Mouse (Mus musculus) kidney, adult 2 months (tissue): ENCODE measurements around the gene Fuz. TPM values are rescaled to one million over a fixed set of nuclear protein-coding genes. Genes with fewer than 3 reads are reported as not detected.

Experiments used
- DNase-seq: peaks from one replicate; pipeline ENCODE4 v3.0.0; 2021
- H3K27ac ChIP-seq: fragments of 200-500 bp; 2 replicates; pipeline ENCODE4 v1.5.1; 2012; ENCODE audit warnings: low read depth, low read length, control low read depth, inconsistent platforms; ENCODE audit not compliant: insufficient read depth
- H3K27me3 ChIP-seq: fragments of 200-500 bp; replicated peaks from 2 replicates; pipeline ENCODE4 v1.6.1; 2012; ENCODE audit warnings: mild to moderate bottlenecking, moderate library complexity, low read length, inconsistent platforms; ENCODE audit not compliant: control insufficient read depth, insufficient read depth
- H3K36me3 ChIP-seq: fragments of 200-500 bp; 2 replicates; pipeline ENCODE4 v1.6.1; 2012; ENCODE audit warnings: mild to moderate bottlenecking, moderate library complexity, low read length, inconsistent platforms; ENCODE audit not compliant: control insufficient read depth, insufficient read depth
- H3K4me1 ChIP-seq: fragments of 200-500 bp; 2 replicates; pipeline ENCODE4 v1.6.1; 2011; ENCODE audit warnings: low read length; ENCODE audit not compliant: control insufficient read depth, insufficient read depth
- H3K4me3 ChIP-seq: fragments of 200-500 bp; 2 replicates; pipeline ENCODE4 v1.5.1; 2011; ENCODE audit warnings: mild to moderate bottlenecking, low read depth, low read length, control low read depth; ENCODE audit not compliant: insufficient read depth
- CTCF ChIP-seq: fragments of 200-500 bp; conservative IDR thresholded peaks from 2 replicates; pipeline ENCODE4 v1.5.1; 2011; ENCODE audit warnings: low read depth, mild to moderate bottlenecking, control low read depth, low read length, moderate library complexity, mixed read lengths; ENCODE audit not compliant: insufficient read depth, insufficient read length
- POLR2A ChIP-seq: fragments of 200-500 bp; IDR thresholded peaks from one replicate; pipeline ENCODE4 v1.6.1; 2011; ENCODE audit warnings: low read depth, low read length, control low read depth
- WGBS: fragments of 180-500 bp; shearing (Covaris S2); methylation state at CpG from one replicate; pipeline ENCODE4 v1.1.7; 2018; 5-methylcytosine and 5-hydroxymethylcytosine counted together
- polyA plus RNA-seq: library from polyadenylated mRNA; depleted of rRNA; stranded (reverse); fragments of >200 nt; gene quantifications from 2 replicates; pipeline ENCODE4 v1.2.3, GENCODE M21; 2012

The Fuz gene
- polyA plus RNA-seq, 1 experiment: 59.2 TPM

GRCm38 (mm10) chr7:44855036-44855435, 40.8 kb upstream of the Fuz start:
- H3K4me3 ChIP-seq: peak overlapping the region; percentile 84
- no peaks in the 10 kb centered on the region for H3K27me3 ChIP-seq
- DNase-seq: no peak
- H3K27ac ChIP-seq: peak overlapping the region; percentile 99
- H3K36me3 ChIP-seq: no peaks in the 10 kb centered on the region
- H3K4me1 ChIP-seq: peaks cover 22% of the 10 kb centered on the region
- 18% methylated on average over 10 of the region's 10 CpGs for WGBS
- TF ChIP-seq CTCF (no peak), POLR2A (no peak)

- Histone ChIP-seq H3K36me3 (no peaks in the 10 kb centered on the region), H3K4me3 (peak overlapping the region; percentile 77), H3K4me1 (peaks cover 13% of the 10 kb centered on the region), H3K27ac (no peak overlapping the region), H3K27me3 (no peaks in the 10 kb centered on the region)
- TF ChIP-seq POLR2A: no peak
- TF ChIP-seq CTCF: no peak
- 58% methylated on average over 9 of the region's 9 CpGs for WGBS
- DNase-seq: no peak
Observed at GRCm38 (mm10) chr7:44856265-44856916, 39.5 kb upstream of the Fuz start.

- Histone ChIP-seq H3K36me3 (no peaks in the 10 kb centered on the region), H3K27me3 (no peaks in the 10 kb centered on the region), H3K27ac (peak within 1 kb of the TSS; percentile 62), H3K4me3 (peak within 1 kb of the TSS; percentile 77), H3K4me1 (peaks cover 13% of the 10 kb centered on the region; the same call in 1 of the 2 replicates)
- peak; percentile 90 for DNase-seq
- under 1% methylated on average over 32 of the region's 32 CpGs for WGBS
- no peak for TF ChIP-seq CTCF
- no peak for TF ChIP-seq POLR2A
Observed at GRCm38 (mm10) chr7:44857042-44857552, 38.8 kb upstream of the Fuz start, which contains the start of gene Pnkp. Pnkp (plus strand) TSS chr7:44857139.

- H3K36me3 ChIP-seq: no peaks in the 10 kb centered on the region
- 26% methylated on average over 8 of the region's 8 CpGs for WGBS
- H3K4me1 ChIP-seq: peaks cover 13% of the 10 kb centered on the region; the same call in 1 of the 2 replicates
- H3K4me3 ChIP-seq: peak overlapping the region; percentile 77
- H3K27ac ChIP-seq: no peak overlapping the region
- no peaks in the 10 kb centered on the region for H3K27me3 ChIP-seq
- no peak for TF ChIP-seq POLR2A
- TF ChIP-seq CTCF: no peak
- peak; percentile 52 for DNase-seq
Observed at GRCm38 (mm10) chr7:44857905-44858304, 38.0 kb upstream of the Fuz start.

- H3K27me3 ChIP-seq: no peaks in the 10 kb centered on the region
- H3K27ac ChIP-seq: no peak overlapping the region
- TF ChIP-seq POLR2A: no peak
- TF ChIP-seq CTCF: no peak
- 92% methylated on average over 11 of the region's 11 CpGs for WGBS
- no peak for DNase-seq
- H3K4me1 ChIP-seq: peaks cover 9% of the 10 kb centered on the region; the same call in 1 of the 2 replicates
- no peak overlapping the region for H3K4me3 ChIP-seq
- H3K36me3 ChIP-seq: no peaks in the 10 kb centered on the region
Observed at GRCm38 (mm10) chr7:44859896-44860295, 36.0 kb upstream of the Fuz start.

GRCm38 (mm10) chr7:44860576-44861428, 35.1 kb upstream of the Fuz start:
- Histone ChIP-seq H3K4me3 (no peak overlapping the region), H3K27me3 (no peaks in the 10 kb centered on the region), H3K4me1 (peaks cover 4% of the 10 kb centered on the region; the same call in 1 of the 2 replicates), H3K27ac (no peak overlapping the region), H3K36me3 (no peaks in the 10 kb centered on the region)
- WGBS: 54% methylated on average over 22 of the region's 22 CpGs
- no peak for TF ChIP-seq POLR2A
- TF ChIP-seq CTCF: peak; percentile 85
- DNase-seq: peak; percentile 65

DNA sequence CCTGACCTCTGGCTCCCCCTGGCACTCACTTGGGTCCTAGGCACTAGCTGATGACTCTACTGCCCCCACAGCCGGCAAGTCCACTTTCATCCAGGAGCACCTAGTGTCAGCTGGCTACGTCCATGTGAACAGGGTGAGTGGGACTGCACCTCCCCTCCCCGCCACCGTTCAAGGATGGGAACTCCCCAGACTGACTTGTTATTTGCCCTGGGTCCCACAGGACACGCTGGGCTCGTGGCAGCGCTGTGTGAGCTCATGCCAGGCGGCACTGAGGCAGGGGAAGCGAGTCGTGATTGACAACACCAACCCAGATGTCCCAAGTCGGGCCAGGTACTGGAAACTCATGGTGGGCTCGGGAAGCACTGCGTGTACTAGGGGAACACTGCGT, 34.5 kb upstream of the Fuz start:
- WGBS: 79% methylated on average over 14 of the region's 14 CpGs
- Histone ChIP-seq H3K4me3 (no peak overlapping the region), H3K36me3 (no peaks in the 10 kb centered on the region), H3K27ac (no peak overlapping the region), H3K27me3 (no peaks in the 10 kb centered on the region), H3K4me1 (peaks cover 6% of the 10 kb centered on the region)
- TF ChIP-seq CTCF (no peak), POLR2A (no peak)
- DNase-seq: no peak
